Mouse (Mus musculus): ENCODE data around the gene Rps15. TPM values are rescaled to one million over a fixed set of nuclear protein-coding genes. Genes with fewer than 3 reads are reported as not detected.
A peak's percentile ranks its signal among the peaks of the same experiment; 100 is the strongest.

Gene Rps15
- polyA plus RNA-seq, 2 experiments: 1,173 to 3,829 TPM

DNA sequence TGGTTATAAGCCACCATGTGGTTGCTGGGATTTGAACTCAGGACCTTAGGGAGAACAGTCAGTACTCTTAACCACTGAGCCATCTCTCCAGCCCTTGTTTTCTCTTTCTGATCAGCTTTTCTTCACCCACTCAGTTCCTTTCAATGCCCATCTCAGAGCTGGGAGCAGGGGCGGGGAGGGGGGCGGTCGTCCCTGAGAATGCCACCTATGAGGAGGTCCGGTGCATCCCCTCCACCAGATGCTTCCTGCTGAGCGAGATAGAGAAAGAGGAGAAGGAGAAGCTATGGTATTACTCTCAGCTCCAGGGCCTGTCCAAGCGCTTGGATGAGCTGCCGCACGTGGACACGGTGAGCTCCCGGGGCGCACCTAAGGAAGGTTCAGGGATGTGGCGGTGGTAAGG lies 12.2 kb downstream of the Rps15 start:
- H3K4me2 ChIP-seq (replicated peaks; ENCODE audit: low read depth, low read length, severe bottlenecking): 0 out of 2 replicates have a peak overlapping the region, but pooled peaks have one; percentile 2
- TF ChIP-seq POLR2A (IDR thresholded peaks at IDR 0.05; ENCODE audit: borderline replicate concordance, extremely low read depth, insufficient read depth, insufficient read length): no peak
- H3K36me3 ChIP-seq (ENCODE audit: control insufficient read depth, insufficient read depth, low read length): no peaks in the 10 kb centered on the region
- no peaks in the 10 kb centered on the region for H3K9me3 ChIP-seq (ENCODE audit: control insufficient read depth, low read length)
- DNase-seq (ENCODE audit: low spot score) (no peak), ATAC-seq (ENCODE audit: low FRiP score, low read depth) (no peak)
- no peak overlapping the region for H3K9ac ChIP-seq (ENCODE audit: low read depth, low read length, severe bottlenecking)
- 18% methylated on average over 12 of the region's 12 CpGs for WGBS
- no peak overlapping the region for H3K4me3 ChIP-seq (replicated peaks; ENCODE audit: low read length)
- no peak overlapping the region for H3K27ac ChIP-seq (replicated peaks; ENCODE audit: low read depth, low read length)
- H3K4me1 ChIP-seq (ENCODE audit: control insufficient read depth, insufficient read depth, low read length): no peaks in the 10 kb centered on the region
- peaks cover 53% of the 10 kb centered on the region for H3K27me3 ChIP-seq (ENCODE audit: control insufficient read depth, insufficient read depth, low read length)

DNA sequence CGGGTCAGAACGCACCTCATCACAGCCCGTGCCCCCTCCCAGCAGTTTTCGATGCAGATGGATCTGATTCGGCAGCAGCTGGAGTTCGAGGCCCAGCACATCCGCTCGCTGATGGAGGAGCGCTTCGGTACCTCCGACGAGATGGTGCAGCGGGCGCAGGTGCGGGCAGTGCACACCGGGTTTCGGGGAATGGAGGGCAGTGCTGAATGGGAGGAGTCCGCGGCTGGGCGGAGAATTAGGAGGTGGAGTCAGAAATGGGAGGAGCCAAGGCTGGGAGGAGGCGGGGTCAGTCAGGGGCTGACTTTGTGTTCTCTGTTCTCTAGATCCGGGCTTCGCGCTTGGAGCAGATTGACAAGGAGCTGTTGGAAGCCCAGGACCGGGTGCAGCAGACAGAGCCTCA lies 12.6 kb downstream of the Rps15 start:
- Histone ChIP-seq H3K9me3 (ENCODE audit: control insufficient read depth, low read length) (no peaks in the 10 kb centered on the region), H3K27me3 (ENCODE audit: control insufficient read depth, insufficient read depth, low read length) (peaks cover 49% of the 10 kb centered on the region), H3K4me1 (ENCODE audit: control insufficient read depth, insufficient read depth, low read length) (no peaks in the 10 kb centered on the region), H3K27ac (replicated peaks; ENCODE audit: low read depth, low read length) (no peak overlapping the region), H3K4me2 (replicated peaks; ENCODE audit: low read depth, low read length, severe bottlenecking) (0 out of 2 replicates have a peak overlapping the region, but pooled peaks have one; percentile 2), H3K4me3 (replicated peaks; ENCODE audit: low read length) (no peak overlapping the region), H3K9ac (ENCODE audit: low read depth, low read length, severe bottlenecking) (no peak overlapping the region), H3K36me3 (ENCODE audit: control insufficient read depth, insufficient read depth, low read length) (no peaks in the 10 kb centered on the region)
- DNase-seq (ENCODE audit: low spot score) (no peak), ATAC-seq (ENCODE audit: low FRiP score, low read depth) (no peak)
- 13% methylated on average over 25 of the region's 25 CpGs for WGBS
- TF ChIP-seq POLR2A (IDR thresholded peaks at IDR 0.05; ENCODE audit: borderline replicate concordance, extremely low read depth, insufficient read depth, insufficient read length): no peak

DNA sequence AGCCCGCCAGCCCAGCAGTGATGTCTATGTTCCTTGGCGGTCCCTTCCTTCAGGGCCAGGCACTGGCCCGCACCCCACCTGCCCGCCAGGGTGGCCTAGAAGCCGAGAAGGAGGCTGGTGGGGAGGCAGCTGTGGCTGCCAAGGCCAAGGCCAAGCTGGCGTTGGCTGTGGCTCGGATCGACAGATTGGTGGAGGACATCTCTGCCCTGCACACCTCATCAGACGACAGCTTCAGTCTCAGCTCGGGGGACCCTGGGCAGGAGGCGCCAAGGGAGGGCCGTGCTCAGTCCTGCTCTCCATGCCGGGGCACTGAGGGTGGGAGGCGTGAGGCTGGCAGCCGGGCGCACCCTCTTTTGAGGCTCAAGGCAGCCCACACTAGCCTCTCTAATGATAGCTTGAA lies 19.3 kb downstream of the Rps15 start:
- no peak overlapping the region for H3K4me3 ChIP-seq (replicated peaks; ENCODE audit: low read length)
- H3K9ac ChIP-seq (ENCODE audit: low read depth, low read length, severe bottlenecking): no peak overlapping the region
- H3K27ac ChIP-seq (replicated peaks; ENCODE audit: low read depth, low read length): no peak overlapping the region
- H3K27me3 ChIP-seq (ENCODE audit: control insufficient read depth, insufficient read depth, low read length): peaks cover 62% of the 10 kb centered on the region
- no peaks in the 10 kb centered on the region for H3K4me1 ChIP-seq (ENCODE audit: control insufficient read depth, insufficient read depth, low read length)
- no peaks in the 10 kb centered on the region for H3K36me3 ChIP-seq (ENCODE audit: control insufficient read depth, insufficient read depth, low read length)
- DNase-seq (ENCODE audit: low spot score) (no peak), ATAC-seq (ENCODE audit: low FRiP score, low read depth) (no peak)
- TF ChIP-seq POLR2A (IDR thresholded peaks at IDR 0.05; ENCODE audit: borderline replicate concordance, extremely low read depth, insufficient read depth, insufficient read length): no peak
- WGBS: 78% methylated on average over 16 of the region's 16 CpGs
- H3K4me2 ChIP-seq (replicated peaks; ENCODE audit: low read depth, low read length, severe bottlenecking): no peak overlapping the region
- H3K9me3 ChIP-seq (ENCODE audit: control insufficient read depth, low read length): no peaks in the 10 kb centered on the region

DNA sequence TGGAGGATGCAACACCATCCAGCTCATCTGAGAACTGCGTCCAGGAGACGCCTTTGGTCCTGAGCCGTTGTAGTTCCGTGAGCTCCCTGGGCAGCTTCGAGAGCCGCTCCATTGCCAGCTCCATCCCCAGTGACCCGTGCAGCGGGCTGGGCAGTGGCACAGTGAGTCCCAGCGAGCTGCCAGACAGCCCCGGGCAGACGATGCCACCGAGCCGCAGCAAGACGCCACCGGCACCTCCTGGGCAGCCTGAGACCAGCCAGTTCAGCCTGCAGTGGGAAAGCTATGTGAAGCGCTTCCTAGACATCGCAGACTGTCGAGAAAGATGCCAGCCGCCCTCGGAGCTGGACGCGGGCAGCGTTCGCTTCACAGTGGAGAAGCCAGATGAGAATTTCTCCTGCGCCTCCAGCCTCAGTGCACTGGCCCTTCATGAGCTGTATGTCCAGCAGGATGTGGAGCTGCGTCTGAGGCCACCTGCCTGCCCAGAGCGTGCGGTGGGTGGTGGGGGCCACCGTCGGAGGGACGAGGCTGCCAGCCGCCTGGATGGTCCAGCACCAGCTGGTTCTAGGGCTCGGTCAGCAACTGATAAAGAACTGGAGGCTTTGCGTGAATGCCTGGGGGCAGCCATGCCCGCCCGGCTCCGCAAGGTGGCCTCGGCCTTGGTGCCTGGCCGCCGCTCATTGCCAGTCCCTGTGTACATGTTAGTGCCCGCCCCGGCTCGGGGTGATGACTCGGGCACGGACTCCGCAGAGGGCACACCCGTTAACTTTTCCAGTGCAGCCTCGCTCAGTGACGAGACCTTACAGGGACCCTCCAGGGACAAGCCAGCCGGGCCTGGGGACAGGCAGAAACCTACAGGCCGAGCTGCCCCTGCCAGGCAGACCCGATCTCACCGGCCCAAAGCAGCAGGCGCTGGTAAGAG lies 20.6 kb downstream of the Rps15 start:
- ATAC-seq (ENCODE audit: low FRiP score, low read depth) (no peak), DNase-seq (ENCODE audit: low spot score) (no peak)
- TF ChIP-seq POLR2A (IDR thresholded peaks at IDR 0.05; ENCODE audit: borderline replicate concordance, extremely low read depth, insufficient read depth, insufficient read length): no peak
- H3K4me3 ChIP-seq (replicated peaks; ENCODE audit: low read length): no peak overlapping the region
- no peaks in the 10 kb centered on the region for H3K4me1 ChIP-seq (ENCODE audit: control insufficient read depth, insufficient read depth, low read length)
- WGBS: 63% methylated on average over 52 of the region's 54 CpGs
- H3K9me3 ChIP-seq (ENCODE audit: control insufficient read depth, low read length): no peaks in the 10 kb centered on the region
- H3K36me3 ChIP-seq (ENCODE audit: control insufficient read depth, insufficient read depth, low read length): 0 out of 2 replicates have a peak, but pooled peaks cover 5% of the 10 kb centered on the region
- no peak overlapping the region for H3K4me2 ChIP-seq (replicated peaks; ENCODE audit: low read depth, low read length, severe bottlenecking)
- peaks cover 69% of the 10 kb centered on the region for H3K27me3 ChIP-seq (ENCODE audit: control insufficient read depth, insufficient read depth, low read length)
- no peak overlapping the region for H3K9ac ChIP-seq (ENCODE audit: low read depth, low read length, severe bottlenecking)
- no peak overlapping the region for H3K27ac ChIP-seq (replicated peaks; ENCODE audit: low read depth, low read length)

DNA sequence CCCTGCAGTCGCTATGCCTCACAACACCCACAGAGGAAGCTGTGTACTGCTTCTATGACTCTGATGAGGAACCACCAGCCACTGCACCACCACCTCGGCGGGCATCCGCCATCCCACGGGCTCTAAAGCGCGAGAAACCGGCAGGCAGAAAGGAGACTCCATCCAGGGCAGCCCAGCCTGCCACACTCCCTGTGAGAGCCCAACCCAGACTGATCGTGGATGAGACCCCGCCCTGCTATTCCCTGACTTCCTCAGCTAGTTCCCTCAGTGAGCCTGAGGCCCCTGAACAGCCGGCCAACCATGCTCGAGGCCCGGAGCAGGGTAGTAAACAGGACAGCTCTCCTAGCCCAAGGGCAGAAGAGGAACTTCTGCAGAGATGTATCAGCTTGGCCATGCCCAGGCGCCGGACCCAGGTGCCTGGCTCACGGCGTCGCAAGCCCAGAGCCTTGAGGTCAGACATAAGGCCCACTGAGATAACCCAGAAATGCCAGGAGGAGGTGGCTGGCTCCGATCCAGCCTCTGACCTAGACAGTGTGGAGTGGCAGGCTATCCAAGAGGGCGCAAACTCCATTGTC lies 21.5 kb downstream of the Rps15 start:
- no peaks in the 10 kb centered on the region for H3K4me1 ChIP-seq (ENCODE audit: control insufficient read depth, insufficient read depth, low read length)
- peaks cover 13% of the 10 kb centered on the region; the same call in 1 of the 2 replicates for H3K36me3 ChIP-seq (ENCODE audit: control insufficient read depth, insufficient read depth, low read length)
- peaks cover 69% of the 10 kb centered on the region for H3K27me3 ChIP-seq (ENCODE audit: control insufficient read depth, insufficient read depth, low read length)
- no peak overlapping the region for H3K27ac ChIP-seq (replicated peaks; ENCODE audit: low read depth, low read length)
- DNase-seq (ENCODE audit: low spot score) (no peak), ATAC-seq (ENCODE audit: low FRiP score, low read depth) (no peak)
- no peak overlapping the region for H3K4me3 ChIP-seq (replicated peaks; ENCODE audit: low read length)
- H3K4me2 ChIP-seq (replicated peaks; ENCODE audit: low read depth, low read length, severe bottlenecking): no peak overlapping the region
- no peak overlapping the region for H3K9ac ChIP-seq (ENCODE audit: low read depth, low read length, severe bottlenecking)
- H3K9me3 ChIP-seq (ENCODE audit: control insufficient read depth, low read length): no peaks in the 10 kb centered on the region
- WGBS: 46% methylated on average over 19 of the region's 20 CpGs
- TF ChIP-seq POLR2A (IDR thresholded peaks at IDR 0.05; ENCODE audit: borderline replicate concordance, extremely low read depth, insufficient read depth, insufficient read length): no peak

Data from limb, embryonic 14.5 days (tissue).